Mouse (Mus musculus) heart, postnatal 25 days (tissue): ENCODE measurements around the gene Thsd7a. TPM values are rescaled to one million over a fixed set of nuclear protein-coding genes. Genes with fewer than 3 reads are reported as not detected.

Experiments
- DNase-seq: peaks from one replicate; pipeline ENCODE4 v3.0.0; 2022; ENCODE audit warnings: low spot score
- intact Hi-C: fragments of 180-260 bp; cut with DNase I; formaldehyde crosslinking; loops from one replicate; pipeline ENCODE4 v1.15.1; 2025
- total RNA-seq, 2 experiments: library from RNA; stranded (reverse); gene quantifications; 2 replicates each; pipeline ENCODE4 v1.2.3; 2021

The Thsd7a gene
- total RNA-seq, 2 experiments from 2014 or later = 10.4 to 11.8 TPM

DNA sequence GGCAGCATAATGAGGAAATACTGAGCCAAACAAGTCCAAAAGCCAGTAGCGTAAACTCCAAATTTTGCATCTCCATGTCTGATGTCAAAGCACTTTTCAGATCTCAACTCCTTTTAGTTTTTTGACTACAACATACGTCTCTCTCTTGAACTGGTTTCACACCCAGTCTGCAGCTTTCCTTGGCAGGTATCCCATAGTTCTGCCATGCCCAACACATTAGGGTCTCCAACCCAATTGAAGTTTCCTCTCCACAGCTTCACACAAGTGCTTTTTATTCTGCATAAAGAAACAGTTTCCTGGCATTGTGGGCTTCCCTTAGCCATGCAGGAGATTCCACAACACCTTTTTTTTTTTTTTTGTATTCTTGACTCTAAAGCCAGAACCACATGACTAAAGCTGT is 50.1 kb downstream of the Thsd7a start:
- DNase-seq = no peak
- intact Hi-C loops = no loop called here

DNA sequence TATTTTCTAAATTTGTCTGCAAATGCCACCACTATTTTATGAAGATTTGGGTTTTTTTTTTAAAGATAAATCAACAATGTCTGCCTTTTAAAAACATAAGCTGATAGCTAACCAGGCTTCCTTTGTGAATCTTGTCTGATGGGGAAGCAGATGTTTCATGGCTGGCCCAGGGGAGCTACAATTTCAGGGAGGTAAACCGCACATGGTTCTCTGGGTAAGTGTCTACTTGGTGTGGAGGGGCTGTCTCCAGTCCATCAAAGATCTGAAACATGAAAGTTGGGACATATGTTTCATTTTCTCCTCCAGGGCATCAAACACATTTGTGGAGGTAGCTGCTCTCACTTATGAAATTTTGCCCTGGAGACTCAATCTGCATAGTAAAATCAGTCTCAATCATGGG is 55.5 kb downstream of the Thsd7a start:
- DNase-seq = no peak
- intact Hi-C loops = no loop called here

DNA sequence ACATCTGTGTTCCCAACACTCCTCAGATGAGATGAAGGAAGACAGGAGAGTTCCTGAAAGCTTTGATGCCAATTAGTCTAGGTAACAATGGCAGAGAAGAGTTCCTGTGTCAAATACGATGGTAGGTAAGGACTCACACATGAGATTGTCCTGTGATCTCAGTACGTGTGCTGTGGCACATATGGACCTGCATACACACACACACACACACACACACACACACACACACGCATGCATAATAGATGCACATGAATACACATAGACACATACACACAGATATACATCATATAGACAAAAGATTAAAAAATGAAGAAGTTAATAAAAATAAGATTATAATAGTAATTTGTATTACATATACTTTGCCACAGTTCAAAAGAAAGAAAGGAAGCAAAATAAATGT is 56.0 kb downstream of the Thsd7a start:
- intact Hi-C loops = no loop called here

DNA sequence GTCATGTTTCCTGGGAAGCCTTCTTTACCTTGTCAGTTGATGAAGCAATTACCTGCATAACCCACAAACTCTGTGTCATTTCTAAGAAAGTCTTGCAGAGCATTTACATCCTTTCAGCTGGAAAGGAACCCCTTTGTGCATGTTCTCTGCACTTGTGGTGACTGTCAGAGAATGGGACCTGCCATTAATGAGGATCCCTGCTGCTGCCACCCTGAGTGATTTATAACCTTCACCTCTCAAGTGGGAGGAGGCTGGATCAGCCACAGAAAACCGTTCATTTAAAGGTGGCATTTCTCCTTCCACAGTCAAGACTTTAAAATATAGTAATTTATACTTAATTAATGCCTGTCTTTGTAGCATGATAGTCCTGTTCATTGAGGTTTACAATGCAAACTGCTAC is 99.6 kb downstream of the Thsd7a start:
- DNase-seq = no peak
- intact Hi-C loops = no loop called here

More for the DNA sequence above, 56.0 kb downstream of the Thsd7a start:
- no peak for DNase-seq

DNA sequence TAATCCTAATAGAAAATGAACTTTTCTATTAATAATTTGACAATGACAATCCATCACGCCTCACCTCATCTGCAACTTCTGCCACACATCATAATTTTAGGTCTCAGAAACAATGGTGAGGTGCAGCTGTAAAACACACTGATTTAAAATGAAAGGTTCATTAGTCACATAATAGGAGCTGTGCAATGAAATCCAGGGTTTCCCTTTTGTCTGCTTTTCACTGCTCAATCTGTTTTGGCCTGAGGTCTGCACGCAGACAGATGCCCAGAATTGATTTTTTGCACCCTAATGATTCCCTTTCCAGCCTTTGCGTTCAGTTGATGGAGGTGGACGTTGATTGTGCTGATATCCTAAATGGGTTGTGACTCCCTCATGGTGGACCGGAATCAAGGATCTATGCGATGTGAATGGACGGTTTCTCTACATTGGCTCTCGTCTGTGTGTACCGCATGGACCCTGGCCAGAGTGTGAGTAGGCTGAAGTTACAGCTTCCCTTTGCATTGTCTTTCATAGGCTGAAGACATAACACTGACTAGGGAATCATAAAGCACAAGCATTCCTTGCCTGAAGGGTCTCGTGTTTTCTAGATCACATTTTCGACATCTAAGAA is 120.5 kb downstream of the Thsd7a start:
- no peak for DNase-seq
- intact Hi-C loops = no loop called here

DNA sequence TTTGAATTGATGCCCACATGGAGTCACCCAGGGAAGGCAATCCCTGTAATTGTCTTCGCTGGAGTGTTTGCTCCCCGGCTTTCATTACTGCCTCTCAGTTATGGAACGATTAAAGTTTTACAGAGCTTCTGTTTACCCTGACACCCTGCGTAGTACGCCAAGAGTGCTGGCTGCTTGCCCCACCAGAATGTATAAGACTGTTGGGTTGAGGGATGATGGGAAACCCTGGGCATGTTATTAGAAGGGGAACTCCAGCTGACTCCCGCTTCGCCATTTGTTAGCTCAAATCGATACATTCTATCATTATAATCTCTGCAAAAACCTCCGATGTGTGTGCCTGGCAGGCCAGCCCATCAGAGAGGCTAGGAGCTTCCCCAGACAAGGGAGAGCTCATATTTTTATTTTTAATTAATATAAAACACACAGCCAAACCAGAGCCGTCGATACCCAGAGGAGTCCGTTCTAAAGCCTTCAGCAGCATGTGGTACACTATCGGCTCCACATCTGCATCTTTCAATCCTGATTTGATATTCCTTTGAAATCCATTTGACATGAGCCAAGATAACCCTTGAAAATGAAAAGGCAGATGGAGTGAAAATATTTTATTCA is 142.5 kb downstream of the Thsd7a start:
- intact Hi-C loops = no loop called here
- no peak for DNase-seq

DNA sequence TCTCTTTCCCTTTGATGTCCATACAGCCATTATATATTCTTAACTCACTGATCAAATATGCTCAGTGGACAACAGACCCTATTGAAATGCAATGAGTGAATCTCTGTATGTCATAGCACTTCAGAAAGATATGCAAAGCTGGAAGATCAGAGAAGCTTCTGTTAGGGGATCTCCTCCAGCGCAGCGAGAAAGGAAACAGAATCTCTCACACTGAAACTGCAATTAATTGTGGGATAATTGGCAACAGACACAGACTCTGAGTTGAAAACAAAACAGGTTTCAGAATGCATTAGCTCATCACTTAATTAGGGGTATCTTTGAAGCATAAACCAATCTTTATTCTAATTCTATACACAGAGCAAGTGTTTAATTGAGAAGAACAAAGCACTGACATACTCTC is 146.3 kb downstream of the Thsd7a start:
- no peak for DNase-seq
- intact Hi-C loops = no loop called here

DNA sequence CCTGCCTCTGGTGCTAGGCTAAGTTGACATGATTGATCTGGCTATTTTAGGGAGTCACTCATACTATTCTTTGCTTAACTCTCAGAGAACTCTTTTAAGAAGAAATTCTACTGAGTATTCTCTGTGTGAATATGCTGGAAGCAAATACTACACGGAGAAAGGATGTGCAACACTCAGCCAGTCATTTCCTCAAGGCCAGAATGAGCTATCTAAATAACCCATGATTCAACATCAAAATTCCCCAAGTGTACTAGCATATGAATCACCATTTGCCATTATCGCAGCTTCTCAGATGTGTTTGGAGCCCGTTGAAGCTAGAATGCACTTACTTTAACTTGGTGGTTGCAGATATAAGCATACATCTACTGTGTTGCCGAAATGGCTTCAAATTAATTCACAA is 147.0 kb downstream of the Thsd7a start:
- DNase-seq = no peak
- intact Hi-C loops = no loop called here

DNA sequence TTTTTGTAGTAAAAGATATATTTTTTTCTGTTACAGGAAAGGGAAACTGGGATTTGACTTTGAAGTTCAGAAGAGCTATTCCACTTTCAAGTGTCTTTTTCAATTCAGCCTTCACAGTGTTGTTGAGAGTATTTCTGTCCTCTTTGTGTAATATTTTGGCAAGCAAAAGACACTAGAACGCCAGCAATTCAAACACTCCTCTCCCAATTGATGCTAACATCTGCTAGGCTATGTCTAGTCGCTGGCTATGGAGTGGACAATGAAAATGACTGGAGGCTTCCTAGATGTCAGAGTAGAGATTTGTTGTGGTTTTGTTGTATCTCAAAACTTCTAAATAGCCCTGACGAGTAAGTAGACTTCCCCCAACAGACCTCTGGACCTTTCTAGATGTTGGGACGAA is 164.8 kb downstream of the Thsd7a start:
- DNase-seq = no peak
- intact Hi-C loops = loop anchor here (1.0 kb wide), 1 partner anchor 46 kb away; no protein-coding TSS in a partner anchor

DNA sequence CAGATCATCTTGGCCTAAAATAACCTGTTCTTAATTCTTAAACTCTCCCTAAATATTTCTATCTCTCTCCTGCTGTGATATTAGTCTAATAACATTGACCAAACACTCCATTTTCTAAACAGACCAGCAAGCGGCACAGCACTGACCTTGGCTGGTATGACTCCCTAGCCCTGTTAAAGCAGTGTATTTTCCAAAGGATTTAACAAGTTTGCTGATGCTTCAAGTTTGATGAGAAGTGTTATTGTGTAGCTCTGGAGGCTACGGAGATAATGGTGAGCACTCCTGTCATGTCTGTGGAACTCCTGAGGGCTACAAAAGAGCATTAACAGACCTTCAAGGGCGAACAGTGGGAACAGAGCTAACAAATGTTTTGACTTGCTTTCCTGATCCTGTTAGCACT is 168.1 kb downstream of the Thsd7a start:
- intact Hi-C loops = no loop called here
- no peak for DNase-seq

DNA sequence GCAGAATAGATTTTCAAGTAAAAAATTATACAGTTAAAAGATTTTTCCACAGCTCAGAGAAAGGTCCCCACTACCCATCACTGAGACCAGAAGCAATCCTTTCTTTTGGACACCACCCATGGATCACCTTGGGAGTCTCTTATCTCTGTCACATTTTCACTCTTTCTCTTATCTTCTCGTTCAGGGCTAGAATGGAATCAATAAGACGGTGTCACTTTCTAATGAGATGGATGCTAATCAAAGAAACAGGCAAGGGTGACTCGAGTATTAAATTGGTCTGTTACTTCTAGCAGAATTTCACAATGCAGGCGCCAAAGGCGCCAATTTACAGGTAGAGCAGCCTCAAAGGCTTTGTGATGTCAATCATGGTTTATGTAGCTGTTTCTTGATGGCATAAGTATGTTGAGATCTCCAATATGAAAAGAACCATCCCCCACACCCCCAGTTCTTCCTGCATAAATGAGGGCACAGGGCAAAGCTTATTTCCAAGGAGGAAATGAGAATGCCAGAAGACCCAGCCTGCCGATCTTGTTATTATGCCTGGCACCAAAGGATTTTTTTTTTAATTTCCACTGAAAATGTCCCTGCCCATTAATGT is 173.5 kb downstream of the Thsd7a start:
- DNase-seq = no peak
- intact Hi-C loops = no loop called here

DNA sequence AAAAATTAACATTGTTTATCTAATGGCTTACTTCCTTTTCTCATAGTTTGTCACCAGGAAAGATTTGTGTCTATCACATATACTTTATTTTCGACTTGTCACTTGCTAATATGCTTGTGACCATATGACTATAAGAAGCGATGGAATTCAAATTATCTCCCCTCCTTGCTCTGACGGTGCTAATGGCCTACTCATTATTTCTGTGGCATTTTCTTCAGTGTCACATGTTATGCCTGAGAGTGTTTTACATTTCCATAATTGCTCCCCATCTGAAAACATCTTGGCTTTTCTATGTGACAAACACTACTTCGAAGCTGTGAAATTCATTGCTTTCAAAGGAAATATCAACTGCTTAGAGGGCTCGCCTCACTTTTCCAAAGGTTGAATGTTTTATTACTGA is 177.0 kb downstream of the Thsd7a start:
- intact Hi-C loops = no loop called here
- DNase-seq = no peak

DNA sequence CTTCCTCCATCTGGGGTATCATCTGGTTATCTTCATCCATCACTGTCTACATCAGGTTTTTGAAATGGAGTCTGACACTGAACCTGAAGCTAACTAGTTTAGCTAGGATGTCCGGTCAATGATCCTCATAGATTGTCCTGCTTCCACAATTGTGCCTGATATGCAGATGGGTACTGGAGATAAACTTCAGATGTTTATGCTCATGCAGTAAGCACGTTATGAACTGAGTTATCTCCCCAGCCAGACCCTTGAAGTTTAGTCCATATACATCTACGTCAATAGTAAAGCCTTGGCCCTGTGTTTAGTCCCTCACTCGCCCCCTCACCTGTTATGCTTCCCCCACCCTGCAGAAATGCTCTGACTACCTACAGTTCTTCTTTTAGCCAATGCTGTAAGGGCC is 184.1 kb downstream of the Thsd7a start:
- no peak for DNase-seq
- intact Hi-C loops = no loop called here

DNA sequence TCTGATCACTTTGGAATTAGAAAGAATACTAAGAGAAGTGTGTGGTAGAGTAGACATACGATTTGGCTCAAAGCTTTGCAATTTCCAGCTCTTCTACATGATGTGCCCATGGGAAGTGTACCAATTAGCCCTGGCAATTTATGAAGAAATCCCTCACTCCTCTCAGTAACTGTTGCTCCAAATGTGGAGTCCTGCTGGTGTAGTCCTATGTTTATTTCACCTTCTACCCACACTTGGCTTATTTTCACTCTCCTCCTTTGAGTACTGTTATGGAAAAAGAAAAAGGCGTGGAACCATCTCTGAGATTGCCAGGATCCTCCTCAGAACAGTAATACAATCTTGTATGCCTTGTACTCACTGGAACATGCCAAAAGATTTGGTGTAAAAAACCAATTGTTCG is 186.9 kb downstream of the Thsd7a start:
- intact Hi-C loops = no loop called here
- DNase-seq = no peak

DNA sequence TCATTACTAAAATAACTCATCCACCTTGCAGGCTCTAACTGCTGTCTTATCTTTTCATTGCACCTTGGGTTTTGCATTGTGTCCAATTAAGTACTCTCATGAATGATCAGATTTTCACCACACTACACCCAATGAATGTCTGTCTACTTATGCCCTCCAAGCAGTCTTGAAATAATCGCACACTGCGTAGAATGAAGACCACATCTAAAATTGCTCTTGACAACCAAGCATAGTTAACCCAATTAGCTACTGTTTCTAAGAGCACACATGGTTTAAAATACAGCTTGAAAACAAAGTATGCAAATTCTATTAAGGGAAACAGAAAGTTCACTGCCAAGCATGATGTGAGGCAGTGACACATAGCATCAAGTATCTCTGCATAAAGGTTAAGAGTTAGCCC is 188.7 kb downstream of the Thsd7a start:
- intact Hi-C loops = no loop called here
- no peak for DNase-seq

DNA sequence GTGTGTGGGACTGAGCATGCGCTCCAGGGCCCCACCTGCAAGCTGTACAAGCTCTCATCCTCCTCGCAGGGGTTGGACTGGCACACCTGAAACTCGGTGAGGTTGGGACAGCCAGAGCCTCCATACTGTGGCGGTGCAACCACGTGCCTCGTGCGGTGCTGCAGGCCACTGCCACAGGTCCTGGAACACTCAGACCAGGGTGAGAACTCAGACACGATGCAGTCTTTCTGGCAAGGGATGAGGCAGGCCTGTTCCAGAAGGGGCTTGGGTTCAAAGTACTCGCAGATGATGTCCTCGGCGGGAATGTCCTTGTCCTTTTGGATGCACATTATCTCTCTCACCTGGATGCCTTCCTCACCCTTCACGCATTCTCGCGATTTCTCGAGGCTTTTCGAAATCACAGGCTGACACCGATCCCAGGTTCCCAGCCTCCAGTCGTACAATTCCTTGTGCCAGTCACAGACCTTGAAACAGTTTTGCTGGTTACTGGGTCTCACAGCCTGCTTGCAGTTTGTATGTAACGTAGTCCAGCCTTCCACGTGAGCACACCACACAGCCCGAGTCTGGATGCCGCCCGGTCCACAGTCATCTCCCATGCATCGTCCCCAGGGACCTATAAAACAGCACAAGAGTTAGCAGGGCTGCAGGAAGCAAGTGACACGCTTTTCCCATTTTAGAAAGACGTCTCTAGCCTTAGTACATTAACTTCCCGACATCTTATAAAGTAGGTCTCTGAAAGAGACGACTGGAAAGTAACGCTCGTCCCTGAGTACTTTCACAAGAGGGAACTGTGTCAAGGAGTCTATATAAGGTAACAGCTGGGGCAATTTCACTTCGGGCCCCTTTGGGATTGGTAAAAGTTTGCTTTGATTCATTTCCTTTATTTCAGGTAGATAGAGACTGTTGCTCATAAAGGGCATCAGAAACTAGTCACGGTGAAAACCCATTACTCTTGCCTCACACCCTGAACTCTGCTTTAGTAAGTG is 193.8 kb downstream of the Thsd7a start:
- no peak for DNase-seq

DNA sequence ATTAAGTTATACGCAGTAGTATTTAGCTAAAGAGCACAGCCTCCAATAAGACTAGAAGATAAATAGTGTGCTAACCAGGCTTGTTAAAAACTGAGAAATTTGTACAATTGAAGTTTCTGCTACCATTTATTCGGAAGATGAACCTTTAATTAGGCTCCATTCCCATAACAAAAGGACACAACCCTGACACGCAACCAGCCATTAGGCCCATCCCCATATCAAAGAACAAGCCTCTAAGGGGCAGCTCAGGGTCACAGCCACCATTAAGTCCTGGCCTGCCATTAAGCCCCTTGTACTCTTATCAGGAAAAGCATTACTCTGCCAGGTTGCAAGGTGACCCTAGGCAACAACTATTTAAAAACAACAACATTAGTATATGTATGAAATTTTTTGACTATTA is 198.0 kb downstream of the Thsd7a start:
- no peak for DNase-seq
- intact Hi-C loops = no loop called here

More for the DNA sequence above, 193.8 kb downstream of the Thsd7a start:
- intact Hi-C loops = no loop called here

DNA sequence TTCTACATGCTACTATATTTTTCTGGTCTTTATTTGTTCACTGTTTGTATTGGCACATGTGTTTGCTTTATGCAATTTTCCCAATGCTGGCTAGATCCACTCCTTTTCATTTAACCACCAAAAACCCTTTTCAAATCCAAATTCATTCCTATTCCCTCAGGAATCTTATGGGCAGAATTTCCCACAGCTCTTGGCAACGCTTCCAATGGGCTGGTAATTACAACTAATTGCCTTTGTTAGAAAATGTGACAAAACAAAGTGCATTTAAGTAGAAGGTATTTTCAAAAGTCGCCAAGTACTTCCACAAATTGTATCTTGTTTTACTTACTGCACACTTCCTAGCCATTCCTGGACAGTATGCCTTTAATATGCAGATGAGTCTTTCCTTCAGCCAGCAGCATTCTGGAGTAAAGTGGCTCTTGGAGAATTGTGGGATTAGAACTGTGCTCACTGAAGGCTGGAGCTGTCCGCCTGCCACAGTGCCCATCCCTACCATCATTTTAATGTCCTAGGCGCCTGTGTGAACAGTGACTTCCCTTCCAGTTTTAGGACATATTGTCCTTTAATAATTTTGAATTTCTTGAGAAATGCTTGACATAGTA is 199.1 kb downstream of the Thsd7a start:
- DNase-seq = no peak
- intact Hi-C loops = no loop called here

DNA sequence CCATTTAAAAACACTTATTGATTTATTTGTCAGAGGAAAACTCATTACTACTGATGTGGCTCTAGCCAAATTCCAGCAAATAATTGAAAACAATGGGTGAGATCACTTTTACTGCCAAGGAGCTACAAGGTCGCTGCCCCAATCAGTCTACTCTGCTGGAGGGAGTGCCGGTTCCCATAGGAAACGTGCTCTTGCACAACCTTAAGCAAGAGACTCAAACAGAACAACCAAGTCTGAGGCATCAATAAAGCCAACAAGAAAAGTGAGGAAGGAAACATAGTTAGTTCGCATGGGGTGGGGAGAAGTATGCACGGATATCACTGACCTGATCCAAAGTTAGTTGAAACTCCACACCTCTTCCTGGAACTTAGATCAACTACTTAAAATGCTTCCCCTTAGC is 205.1 kb downstream of the Thsd7a start:
- peak; percentile 4 for DNase-seq
- intact Hi-C loops = no loop called here

DNA sequence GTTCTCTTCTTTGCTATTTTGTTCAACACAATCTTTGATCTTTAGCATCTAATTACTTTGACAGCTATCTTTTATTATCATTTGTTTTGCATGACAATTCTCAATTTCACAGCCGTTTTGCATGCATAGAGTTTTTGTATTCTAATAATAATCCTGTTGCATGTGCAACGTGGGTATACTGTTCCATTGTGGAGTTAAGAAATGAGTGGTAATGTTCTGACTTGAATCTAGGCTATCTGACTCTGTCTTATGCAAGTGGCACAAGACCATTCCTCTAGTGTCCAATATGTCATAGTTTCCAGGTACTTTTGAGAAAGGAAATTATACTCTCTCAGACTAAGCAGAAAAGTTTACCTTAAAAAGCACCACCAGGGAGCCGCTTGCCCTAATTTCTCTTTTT is 206.7 kb downstream of the Thsd7a start:
- no peak for DNase-seq
- intact Hi-C loops = no loop called here
